Mouse (Mus musculus): ENCODE results near the gene Flywch1.

Flywch1 gene

DNA sequence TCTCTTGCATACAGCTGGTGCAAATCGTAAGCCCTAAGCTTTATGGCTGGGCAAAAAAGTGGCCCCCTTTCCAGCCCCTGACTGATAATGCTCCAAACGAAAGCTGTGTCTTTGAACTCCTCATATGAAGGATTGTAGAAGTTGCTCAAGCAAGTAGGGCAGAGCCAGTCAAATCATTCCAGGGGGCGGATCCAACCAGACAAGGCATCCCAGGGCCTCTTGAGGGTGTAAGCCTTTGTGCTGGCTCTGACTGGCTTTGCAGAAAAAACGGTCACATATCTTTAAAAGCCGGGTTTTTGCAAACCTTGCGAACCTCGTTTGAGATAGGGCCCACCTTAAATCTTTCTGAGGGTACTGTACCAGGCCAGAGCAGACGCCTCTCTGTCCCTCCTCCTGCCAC lies 27.3 kb downstream of the Flywch1 start:
- DNase-seq (ENCODE audit: low read depth, low spot score) = no peak

DNA sequence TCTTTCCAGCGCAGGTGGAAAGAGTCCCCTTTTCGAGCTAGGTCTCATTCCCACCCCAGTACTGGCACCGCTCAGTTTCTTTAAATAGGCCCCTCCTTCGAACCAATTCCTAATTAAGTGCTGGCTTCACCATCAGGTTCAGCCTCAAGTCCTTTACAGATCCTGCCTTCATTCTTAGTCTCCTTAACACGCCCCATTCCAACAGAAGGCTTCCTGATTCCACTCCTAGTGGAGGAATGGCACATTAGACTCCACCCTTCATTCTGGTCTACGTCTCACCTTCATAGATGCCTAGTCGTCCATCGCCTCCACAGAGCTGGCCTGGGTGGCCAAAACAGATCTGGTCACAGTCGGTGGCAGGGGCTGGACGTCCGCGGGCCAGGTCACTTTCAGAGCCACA lies 28.5 kb downstream of the Flywch1 start:
- DNase-seq (ENCODE audit: low read depth, low spot score) = no peak

DNA sequence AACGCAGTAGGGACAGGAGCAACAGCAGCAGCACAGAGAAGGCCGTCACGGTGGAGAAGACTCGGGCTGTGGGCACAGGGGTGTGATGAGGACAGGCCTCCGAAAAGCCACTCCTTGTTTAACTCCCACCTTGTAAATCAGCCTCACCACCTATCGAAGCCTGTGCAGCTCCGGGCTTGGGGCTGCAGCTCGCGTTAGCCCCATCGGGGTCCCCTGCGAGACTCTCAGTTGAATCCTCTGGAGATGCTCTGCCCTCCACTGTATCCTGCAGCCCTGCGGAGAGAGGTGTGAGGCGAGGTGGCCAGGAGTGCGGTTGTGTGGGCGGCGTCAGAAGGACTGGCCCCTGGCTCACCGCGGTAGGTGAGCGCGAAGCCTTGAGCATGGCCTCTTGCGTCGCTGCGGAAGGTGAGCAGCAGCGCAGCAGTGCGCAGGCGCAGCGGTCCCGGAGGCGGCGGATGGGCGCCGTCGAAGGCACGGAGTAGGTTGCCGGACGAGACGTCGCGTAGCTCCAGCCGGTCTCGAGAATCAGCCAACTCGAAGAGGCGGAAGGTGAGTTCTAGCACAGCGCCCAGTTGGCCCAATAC lies 29.1 kb downstream of the Flywch1 start:
- no peak for DNase-seq (ENCODE audit: low read depth, low spot score)

DNA sequence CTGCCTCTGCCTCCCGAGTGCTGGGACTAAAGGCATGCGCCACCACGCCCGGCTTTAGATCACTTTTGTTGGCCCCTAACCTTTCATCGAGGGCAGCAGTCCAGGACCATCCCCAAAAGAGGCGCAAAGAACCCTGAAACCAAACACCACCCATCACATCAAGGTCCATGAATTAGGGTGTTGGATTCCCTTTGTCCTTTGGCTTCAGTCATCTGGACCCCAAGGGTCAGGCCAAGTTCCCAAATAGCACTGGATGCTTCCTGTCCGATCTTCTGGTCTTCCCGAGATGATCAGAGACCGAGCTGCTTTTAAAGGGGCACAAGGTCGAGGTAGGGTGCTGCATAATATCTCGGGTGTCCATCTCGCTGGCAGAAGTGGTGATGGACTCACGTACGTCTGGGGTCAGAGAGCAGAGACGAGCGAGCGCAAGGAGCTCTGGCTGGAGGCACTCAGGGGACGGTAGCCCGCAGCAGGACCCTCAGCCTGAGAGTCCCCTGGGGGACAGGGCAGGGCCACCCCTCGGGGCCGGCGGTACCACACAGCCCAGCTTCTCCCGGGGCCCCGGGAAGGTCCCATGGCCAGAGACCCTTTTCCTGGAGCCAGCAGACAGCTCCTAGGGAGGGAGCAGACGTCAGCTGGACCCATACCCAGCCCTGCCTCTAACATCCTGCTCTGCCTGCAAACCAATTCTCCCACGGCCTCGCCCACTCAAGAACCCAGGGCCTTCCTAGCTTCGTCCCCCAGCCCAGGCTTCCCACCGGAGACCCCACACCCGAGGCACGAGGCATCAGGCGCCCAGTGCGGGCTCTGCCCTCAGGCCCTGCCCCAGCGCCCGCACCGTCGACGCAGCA lies 29.8 kb downstream of the Flywch1 start:
- no peak for DNase-seq (ENCODE audit: low read depth, low spot score)

DNA sequence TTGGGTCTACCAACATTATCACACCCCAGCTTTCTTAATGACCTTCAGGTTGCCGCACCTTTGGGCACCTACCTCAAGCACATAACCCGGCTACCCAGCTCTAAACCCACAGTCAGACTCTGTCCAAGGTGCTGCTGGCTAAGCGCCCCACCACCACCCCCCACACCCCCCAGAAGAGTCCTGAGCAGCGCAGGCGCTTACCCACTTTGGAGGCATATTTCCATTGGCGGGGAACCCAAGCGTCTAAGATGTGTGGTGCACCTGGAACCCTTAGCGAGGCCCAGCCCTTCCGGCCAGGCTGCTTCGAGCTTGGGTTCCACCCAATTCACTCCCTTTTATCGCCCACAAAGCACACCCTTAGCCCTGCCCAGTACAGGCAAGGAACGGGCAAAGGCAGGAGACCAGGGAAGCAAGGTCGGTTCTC lies 30.8 kb downstream of the Flywch1 start, which contains the start of gene Paqr4:
TSS of gene Paqr4 (minus strand) at position 270 of the 424 bp plus-strand sequence.
- DNase-seq (ENCODE audit: low read depth, low spot score) = no peak

DNA sequence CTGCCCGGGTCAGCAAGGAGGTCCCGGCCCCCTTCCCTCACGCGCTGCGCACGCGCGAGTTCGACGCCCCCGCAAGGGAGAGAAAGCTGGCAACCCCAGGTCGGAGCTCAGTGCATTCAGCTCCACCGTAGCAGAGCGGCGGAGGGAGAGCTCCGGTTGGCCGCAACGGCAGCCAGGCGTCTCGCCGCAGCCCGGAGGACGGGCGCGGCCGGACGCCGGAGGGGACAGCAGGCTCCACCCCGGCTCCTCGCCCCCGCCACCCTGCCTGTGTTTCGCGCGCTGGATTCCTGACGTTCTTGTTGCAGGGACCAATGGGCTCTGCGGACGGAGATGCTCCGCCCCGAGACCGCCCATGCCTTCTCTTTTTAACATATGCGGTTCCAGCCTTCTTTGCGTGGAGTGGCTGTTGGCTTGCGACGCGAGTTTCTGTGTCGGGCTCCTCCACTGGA lies 31.2 kb downstream of the Flywch1 start:
- DNase-seq (ENCODE audit: low read depth, low spot score) = no peak

DNA sequence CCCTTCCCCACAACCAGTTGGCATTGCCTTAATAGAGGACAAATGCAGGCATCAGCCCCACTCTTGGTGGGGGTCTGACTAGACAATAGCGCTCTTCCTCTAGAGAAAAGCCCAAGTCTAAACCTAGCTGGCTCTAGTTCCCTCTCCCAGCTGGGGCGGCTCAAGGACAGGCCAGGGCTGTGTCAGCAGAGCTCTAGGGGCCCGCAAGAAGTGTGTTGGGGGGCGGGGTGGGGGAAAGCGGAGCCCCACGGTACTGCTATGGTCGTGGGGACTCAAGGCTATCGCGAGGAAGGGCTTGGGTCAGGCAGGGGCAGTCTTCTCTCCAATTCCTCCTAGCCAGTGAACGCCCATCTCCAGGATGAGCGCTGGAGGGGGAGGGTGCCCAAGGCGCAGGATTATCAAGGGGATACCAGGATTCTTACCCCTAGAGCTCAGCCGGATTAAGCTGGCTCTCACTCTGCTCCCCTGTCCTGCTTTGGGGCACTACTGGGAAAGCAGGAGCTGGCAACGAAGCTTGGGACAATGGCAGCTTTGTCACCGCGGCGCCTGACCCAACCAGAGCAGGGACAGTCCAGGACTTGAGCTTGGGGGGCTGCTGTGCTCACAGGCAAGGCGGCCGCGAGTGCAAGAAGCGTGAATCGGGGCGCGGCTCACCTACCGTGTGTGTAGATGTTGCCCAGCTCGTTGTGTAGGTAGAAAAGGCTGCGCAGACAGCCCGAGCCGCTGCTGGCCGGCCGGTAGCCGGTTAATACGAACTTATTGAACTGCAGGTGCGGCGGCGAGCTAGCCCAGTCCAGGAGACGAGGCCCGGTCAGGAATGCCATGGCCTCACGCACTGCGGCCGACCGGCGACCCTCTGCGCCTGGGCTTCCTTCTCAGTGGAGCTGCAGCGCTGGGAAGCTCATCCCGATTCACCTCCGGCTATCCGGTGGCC lies 31.9 kb downstream of the Flywch1 start:
- no peak for DNase-seq (ENCODE audit: low read depth, low spot score)

DNA sequence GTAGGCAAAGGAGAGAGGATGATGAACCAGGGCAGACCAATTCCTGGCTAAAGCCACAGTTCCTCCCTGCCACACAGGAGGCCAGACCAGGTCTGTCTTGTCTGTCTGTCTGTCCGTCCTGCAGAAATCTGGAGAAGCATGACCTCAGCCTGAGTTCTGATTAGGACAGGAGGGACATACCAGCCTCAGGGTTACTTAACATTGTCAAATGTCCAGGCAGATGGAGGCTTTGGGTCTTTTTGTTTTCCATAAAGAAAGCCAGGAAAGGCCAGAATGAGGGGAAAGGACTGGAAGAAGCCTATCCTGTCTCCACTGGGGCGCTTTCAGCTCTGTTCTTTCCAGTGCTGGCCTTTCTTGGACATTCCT lies 32.6 kb downstream of the Flywch1 start:
- no peak for DNase-seq (ENCODE audit: low read depth, low spot score)

DNA sequence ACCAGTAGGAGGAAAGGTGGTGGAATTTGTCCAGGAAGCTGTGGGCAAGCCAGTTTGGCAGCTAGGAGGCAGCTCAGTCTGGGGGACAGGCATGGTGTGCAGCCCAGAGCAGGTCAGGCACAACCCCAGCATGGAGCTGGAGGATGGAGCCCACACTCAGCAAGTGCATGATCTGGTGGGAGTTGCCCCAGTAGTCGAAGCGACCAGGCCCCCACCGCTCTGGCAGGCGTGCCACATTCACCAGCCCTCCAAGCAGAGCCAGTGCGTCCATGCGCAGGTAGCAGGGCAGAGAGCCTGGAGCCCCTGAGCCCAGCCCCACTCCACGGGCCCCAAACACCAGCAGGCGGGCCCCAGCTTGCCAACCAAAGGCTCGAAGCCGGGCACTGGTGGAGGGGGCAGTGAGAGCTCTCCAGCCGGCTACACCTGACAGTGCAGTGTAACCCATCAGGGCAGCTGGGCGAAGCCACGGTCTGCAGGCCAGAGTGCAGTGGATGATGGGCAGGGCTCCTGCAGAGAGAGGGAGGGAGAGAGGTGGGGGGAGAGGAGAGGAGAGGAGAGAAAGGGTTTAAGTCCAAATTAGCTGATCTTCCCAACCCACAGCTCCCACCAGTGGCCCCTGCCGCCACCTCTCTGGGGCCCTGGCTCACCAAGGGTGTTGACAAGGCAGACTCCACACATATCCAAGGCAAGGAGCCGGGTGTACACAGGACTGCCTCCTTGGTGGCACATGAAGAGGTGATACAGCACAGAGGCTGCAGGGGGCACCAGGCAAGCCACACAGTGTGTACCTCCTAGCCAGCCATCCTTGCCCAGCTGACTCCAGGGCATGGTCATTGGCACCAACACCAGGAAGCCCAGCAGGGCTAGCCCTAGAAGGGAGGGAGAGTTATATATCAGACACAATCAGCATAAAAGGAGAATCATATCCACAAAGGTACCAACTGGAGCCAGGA lies 33.6 kb downstream of the Flywch1 start:
- DNase-seq (ENCODE audit: low read depth, low spot score) = no peak

DNA sequence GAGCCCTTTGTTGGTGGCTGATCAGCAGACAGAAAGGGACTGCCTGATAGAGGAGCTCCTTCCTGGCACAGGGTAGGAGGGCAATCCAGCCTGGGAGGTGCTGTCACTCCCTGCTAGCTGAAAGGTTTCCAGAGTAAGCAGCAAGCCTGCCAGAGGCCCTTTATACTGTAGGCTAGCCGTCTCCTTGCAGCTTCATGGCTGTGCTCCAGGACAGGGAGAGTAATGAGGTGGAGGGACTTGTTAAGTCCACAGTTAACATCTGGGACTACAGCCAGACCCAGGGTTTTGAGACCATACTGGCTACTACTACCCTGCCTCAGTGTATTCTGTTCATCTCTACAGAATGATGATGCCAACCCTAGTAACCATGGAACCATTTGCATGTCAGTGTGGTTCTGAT lies 37.1 kb downstream of the Flywch1 start:
- DNase-seq (ENCODE audit: low read depth, low spot score) = no peak

DNA sequence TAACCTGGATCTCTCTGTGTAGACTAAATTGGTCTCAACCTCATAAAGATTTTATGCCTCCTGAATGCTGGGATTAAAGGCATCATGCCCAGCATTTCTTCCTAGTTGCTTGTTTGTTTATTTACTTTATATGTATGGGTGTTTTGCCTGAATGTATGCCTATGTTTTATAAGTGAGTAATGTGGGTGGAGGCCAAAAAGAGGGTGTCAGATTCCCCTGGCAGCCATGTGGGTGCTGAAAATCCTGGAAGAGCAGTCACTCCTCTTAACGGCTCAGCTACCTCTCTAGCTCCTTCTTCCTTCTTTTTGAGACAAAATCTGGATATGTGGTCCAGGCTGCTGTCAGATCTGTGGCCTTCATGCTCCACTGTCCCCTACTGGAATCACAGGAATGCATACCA lies 41.0 kb downstream of the Flywch1 start:
- no peak for DNase-seq (ENCODE audit: low read depth, low spot score)

DNA sequence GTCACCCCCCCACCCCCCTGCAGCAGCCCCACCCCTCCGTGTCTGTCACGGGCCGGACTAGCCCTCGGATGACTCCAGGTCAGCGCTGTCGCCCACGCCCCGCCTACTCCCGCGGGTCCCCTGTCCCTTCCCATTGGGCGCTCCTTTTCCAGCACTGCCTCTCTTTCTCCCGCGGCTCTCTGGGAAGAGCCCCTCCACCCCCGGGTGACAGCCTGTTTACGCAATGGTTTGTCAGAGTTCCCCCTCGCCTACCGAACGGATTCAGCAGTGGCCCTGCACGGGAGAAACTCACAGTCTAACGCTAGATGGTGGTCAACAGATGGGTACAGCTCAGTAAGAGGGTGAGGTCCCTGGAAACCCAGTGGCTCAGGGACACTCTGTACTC lies 44.7 kb downstream of the Flywch1 start:
- DNase-seq (ENCODE audit: low read depth, low spot score) = no peak

DNA sequence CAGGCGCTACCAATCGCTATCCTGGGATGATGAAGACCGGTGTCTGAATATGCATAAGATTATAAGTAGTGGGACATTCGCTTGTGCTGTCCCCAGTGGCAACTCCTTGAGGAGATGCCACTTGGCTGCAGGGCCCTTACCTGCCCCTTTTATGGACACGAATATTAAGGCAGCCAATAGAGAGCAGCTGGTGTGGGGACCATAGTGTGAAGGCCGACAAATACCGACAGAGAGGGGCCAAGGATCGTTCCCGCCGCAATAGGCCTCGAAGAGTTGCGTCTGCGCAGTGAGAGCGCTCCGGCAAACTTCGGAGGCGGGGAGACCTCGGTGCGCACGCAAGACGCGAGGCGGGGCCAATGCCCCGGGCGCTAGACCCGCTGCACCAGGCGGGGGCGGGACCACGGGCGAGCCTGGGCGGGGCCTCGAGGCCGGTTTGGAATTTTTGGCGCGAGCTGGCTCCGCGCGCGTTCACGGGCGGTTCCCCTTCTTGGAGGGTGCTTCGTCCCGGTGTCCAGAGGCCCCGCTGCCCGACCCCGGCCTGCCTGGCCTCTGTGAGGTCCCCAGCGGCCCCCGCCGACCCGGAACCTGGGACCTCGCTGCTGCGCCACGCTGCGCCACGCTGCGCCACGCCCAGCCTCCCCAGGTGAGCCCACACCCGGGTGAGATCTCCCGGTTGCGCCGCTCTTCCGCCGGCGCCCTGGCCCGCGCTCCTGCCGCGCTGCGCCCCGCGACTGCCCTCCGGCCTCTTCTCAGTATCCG lies 45.2 kb downstream of the Flywch1 start, which contains the start of gene Pkmyt1:
TSS of gene Pkmyt1 (plus strand) at position 338 of the 759 bp plus-strand sequence.
- peak; percentile 82 for DNase-seq (ENCODE audit: low read depth, low spot score)

DNA sequence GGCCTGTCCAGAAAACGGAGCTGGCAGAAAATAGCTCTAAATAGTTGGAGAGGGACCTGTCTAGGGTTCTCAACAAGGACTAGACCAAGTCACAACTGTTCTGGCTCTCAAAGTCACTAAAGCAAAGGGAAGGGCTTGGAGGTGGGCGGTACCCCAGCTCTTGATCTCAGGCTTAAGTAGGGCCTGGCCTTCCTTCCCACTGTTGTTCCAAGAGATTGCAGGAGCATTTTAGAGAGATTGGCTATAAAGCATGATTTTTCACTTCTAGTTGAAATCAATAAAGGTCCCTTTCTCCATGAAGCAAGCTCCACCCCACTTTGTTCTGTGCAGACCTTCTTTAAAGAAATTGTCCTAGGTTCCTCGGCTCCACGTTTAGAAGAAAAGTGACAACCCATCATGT lies 45.9 kb downstream of the Flywch1 start:
- DNase-seq (ENCODE audit: low read depth, low spot score) = no peak

DNA sequence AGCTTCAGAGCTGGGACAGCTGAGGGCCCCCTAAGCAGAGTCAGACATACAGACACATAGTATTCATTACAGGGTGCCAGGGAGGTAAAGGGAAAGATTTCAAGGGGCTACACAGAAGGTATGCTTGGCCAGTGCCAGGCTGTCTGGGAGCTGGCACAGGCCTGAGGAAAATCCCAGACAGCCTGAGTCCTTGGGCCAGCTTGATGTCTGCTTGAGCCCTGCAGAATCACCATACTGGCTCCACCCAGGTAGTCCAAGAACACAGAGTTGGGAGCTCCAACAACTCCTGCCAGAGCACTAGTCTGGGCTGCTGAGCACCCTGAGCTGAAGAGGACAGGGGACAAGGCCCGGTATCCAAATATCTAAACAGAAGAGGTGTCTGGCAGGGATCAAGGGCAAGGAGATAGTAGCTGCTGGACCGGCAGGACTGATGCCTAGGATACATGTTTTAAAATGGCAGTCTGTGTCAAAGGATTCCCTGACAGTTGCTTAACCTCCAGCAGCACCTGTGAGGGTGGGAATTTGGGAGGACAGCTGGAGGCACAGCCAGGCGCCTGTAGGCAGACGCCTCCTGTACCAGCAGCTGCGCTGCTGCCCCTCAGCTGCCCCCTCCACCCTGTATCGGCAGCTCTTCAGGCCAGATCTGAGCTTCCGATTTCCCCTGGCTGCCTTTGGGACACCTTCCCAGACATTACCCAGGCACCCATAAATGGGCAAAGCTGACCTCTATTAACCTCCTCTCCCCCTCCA lies 48.9 kb downstream of the Flywch1 start, which contains the start of gene 1520401A03Rik:
TSS of gene 1520401A03Rik (minus strand) at position 408 of the 750 bp plus-strand sequence.
- no peak for DNase-seq (ENCODE audit: low read depth, low spot score)

DNA sequence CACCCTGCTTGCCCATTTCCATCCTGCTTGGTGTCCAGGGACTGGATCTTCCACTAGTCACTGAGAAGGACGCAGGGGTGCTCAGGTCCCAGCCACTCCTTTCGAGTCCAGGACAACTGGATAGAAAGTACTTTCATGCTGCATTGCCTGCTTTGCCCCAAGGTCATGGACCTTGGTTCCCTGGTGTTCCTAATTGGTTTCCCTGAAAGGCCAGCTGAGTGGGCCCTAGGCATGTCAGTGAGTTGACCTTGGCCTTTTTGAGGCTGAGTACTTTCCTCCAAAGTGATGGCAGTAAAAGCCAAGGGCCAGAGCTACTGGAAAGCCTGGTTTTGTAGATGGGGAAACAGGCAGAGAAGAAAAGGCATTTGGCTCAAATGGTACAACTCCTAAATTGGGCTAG lies 49.5 kb downstream of the Flywch1 start:
- no peak for DNase-seq (ENCODE audit: low read depth, low spot score)

DNA sequence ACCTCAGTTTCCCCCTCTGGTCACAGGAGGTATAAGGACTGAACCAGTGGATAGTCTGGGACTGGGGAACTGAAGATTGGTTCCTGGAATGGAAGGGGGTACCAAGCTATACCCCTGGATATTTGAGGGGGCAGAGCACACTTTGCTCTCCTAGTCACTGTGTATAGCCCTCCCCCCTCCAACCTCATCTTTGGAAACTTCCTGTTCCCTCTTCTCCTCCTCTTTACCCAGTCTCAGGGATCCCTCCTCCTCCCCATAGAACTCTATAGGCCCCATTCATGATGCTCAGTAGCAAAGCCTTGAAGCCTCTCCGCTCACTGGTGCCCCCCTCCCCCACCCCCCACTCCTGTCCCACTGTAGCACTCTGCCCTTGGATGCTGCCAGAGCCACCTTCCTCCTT lies 51.9 kb downstream of the Flywch1 start:
- no peak for DNase-seq (ENCODE audit: low read depth, low spot score)

DNA sequence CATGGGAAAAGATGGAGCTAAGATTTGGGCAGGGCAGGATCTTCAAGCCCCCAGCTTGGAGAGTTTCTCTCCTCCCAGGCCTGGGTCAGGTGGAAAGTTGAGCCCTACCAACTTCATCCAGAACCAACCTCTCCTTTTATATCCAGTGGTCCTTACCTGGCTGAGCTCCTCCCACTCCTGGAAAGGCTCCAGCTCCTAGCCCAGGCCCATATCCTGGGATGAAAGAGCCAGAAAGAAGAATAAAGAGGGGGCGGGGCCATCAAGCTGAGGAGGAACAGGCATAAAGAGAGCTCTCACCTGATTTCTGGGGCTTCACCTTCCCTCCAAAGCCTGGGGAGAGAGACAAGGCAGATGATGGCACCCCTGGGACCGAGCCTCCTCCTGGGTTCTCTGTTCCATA lies 54.4 kb downstream of the Flywch1 start:
- no peak for DNase-seq (ENCODE audit: low read depth, low spot score)

DNA sequence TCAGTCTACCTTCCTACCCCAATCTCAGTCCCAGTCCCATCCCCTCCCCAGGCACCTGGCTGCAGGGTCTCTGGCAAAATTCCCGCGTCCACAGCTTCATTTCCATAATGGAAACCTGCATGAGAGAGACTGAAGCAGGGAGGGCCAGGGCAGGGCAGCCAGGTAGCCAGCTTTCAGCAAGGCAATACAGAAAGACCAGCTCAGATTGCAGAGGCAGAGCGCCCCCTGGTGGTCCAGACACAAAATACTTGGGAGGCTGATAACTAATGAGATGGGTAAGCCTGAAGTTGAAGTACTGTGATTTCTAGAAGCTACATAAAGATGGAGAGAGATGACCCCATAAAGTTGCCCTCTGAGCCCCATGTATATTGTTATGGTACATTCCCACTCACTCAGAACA lies 65.2 kb downstream of the Flywch1 start:
- DNase-seq (ENCODE audit: low read depth, low spot score) = no peak

Measured in WW6 (cell line).